Mouse (Mus musculus): ENCODE results near the gene Pum1.

DNA sequence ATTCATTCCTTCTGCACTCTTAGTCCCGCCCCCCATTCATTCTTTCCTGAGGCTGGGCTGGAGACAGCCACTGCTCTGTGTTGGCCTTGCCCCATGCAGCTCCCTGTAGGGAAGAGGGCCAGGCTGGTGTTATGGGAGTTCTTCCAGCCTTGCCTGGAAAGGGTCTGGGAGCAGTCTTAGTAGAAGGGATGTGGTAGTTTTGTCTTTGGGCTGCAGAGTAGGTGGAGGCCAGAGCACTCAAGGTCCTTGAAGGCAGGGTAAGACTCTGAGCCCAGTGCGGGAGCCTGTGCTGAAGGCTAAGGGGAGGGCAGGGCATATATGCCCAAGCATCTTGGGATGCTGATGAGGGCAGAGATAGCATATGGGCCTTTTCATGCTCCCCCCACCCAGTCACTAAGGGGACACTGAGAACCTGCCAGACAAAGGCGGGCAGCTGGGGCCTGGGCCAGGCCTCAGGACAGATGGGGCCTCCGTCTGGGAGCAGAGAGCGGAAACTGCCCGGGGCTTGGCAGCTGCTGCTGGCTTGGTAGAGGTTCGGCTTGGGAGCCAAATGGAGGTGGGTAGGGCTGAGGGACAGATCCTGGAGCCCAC is 141.7 kb downstream of the Pum1 start:
- TF ChIP-seq CTCF (IDR thresholded peaks at IDR 0.05; ENCODE audit: control insufficient read depth, insufficient read depth, insufficient read length) (no peak), USF1 (IDR thresholded peaks at IDR 0.05; ENCODE audit: low read depth) (no peak), FOSL1 (IDR thresholded peaks at IDR 0.05; ENCODE audit: insufficient read depth, low read length, poor library complexity, severe bottlenecking) (no peak), MAX (IDR thresholded peaks at IDR 0.05) (no peak), MYOG (IDR thresholded peaks at IDR 0.05; ENCODE audit: control insufficient read depth, extremely low read depth, insufficient read length) (no peak), MYOD1 (IDR thresholded peaks at IDR 0.05; ENCODE audit: control insufficient read depth, insufficient read length, low read depth) (no peak), CEBPB (IDR thresholded peaks at IDR 0.05; ENCODE audit: low read depth) (no peak)

Data from C2C12 (cell line).